Mouse (Mus musculus): Measurements from ENCODE around the gene Car10. TPM values are rescaled to one million over a fixed set of nuclear protein-coding genes. Genes with fewer than 3 reads are reported as not detected.
A peak's percentile ranks its signal among the peaks of the same experiment; 100 is the strongest.

The Car10 gene
- polyA plus RNA-seq, 1 experiment from 2014 or later, result 0.20 TPM

DNA sequence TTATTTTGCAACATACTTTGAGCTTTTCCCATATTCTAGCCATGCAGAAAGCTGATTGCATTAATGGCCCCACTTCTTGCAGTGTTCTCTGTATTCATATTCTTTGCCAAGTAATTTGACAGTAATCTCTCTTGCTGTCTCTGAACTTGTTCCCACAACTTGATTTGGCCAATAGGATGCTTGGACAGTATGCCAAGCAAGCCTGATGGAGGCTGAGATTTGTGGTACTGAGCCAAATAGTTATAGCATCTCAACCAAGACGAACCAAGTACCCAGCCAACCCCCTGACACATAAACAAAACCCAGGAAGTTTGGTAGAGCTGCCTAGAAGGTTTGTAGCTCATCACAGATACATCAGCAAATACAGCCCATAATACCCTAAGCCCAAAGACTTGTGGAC lies 342.6 kb downstream of the Car10 start:
- H3K9me3 ChIP-seq (replicated peaks), result no peaks in the 10 kb centered on the region
- no peak overlapping the region for H3K4me3 ChIP-seq
- H3K27me3 ChIP-seq (ENCODE audit: low read depth, poor library complexity, severe bottlenecking), result no peaks in the 10 kb centered on the region
- no peak overlapping the region for H3K27ac ChIP-seq
- 96% methylated on average over 1 of the region's 1 CpGs for WGBS
- H3K36me3 ChIP-seq, result no peaks in the 10 kb centered on the region
- no peaks in the 10 kb centered on the region for H3K4me1 ChIP-seq
- no peak for DNase-seq (ENCODE audit: low spot score)

DNA sequence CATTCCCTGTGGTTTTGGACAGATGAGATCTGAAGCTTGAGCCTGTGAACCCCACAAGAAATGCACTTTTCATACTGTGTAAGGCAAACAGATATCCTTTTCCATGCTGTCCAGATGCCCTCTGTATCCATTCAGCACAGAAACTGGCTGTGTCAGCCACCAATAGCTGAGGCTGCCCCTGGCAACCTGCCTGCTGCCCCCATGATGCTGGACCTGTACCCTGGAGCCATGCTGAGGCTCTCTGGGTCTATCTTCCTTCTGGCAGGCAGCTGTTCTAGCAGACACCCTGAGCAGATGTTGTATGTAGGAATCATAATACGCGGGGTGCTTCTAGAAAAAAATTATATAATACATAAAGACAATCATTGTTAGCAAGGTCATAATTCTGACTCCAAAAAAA lies 345.9 kb downstream of the Car10 start:
- Histone ChIP-seq H3K27ac (no peak overlapping the region), H3K9me3 (replicated peaks) (no peaks in the 10 kb centered on the region), H3K27me3 (ENCODE audit: low read depth, poor library complexity, severe bottlenecking) (no peaks in the 10 kb centered on the region), H3K4me3 (no peak overlapping the region), H3K4me1 (no peaks in the 10 kb centered on the region), H3K36me3 (no peaks in the 10 kb centered on the region)
- no peak for DNase-seq (ENCODE audit: low spot score)
- WGBS, result 94% methylated on average over 2 of the region's 2 CpGs

DNA sequence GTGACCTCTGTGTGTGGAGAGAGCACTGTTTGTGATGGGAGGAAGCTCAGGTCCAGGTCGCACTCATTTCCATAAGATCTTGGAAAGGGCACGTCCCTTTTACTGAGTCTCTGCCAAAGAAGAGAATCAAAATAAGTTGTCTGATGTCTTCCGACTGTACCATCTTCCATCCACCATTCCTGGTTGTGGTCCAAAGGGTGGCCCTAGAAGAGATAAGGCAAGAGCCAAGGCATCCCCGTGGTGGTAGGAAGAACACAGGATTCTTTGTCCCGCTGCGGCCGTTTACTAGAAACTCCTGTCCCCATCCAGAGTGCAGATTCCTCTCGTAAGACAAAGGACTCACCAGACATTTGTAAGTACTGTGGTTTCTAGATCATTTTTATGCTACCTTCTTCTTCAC lies 346.9 kb downstream of the Car10 start:
- H3K4me1 ChIP-seq, result no peaks in the 10 kb centered on the region
- H3K27ac ChIP-seq, result no peak overlapping the region
- no peak overlapping the region for H3K4me3 ChIP-seq
- H3K9me3 ChIP-seq (replicated peaks), result no peaks in the 10 kb centered on the region
- 90% methylated on average over 8 of the region's 8 CpGs for WGBS
- no peaks in the 10 kb centered on the region for H3K27me3 ChIP-seq (ENCODE audit: low read depth, poor library complexity, severe bottlenecking)
- no peak for DNase-seq (ENCODE audit: low spot score)
- H3K36me3 ChIP-seq, result no peaks in the 10 kb centered on the region

DNA sequence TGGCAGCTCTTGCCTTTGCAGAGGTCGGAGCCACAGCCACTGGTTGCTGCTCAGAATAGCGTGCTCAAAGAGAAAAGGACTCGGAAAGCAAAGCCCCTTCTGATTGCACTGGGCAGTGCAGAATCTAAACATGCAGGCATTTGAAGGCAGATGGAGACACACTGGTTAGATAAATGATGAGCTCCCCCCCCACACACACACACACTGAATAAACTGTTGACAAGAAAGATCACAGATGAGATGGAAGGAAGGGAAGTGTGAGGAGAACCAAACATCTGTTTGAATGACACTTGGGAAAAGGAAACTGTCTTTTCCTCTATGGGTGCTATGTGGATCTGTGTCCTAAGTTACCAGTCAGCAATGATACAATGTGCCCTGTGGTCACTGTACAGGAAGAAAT lies 349.7 kb downstream of the Car10 start:
- H3K4me3 ChIP-seq, result no peak overlapping the region
- WGBS, result 78% methylated on average over 3 of the region's 3 CpGs
- DNase-seq (ENCODE audit: low spot score), result no peak

DNA sequence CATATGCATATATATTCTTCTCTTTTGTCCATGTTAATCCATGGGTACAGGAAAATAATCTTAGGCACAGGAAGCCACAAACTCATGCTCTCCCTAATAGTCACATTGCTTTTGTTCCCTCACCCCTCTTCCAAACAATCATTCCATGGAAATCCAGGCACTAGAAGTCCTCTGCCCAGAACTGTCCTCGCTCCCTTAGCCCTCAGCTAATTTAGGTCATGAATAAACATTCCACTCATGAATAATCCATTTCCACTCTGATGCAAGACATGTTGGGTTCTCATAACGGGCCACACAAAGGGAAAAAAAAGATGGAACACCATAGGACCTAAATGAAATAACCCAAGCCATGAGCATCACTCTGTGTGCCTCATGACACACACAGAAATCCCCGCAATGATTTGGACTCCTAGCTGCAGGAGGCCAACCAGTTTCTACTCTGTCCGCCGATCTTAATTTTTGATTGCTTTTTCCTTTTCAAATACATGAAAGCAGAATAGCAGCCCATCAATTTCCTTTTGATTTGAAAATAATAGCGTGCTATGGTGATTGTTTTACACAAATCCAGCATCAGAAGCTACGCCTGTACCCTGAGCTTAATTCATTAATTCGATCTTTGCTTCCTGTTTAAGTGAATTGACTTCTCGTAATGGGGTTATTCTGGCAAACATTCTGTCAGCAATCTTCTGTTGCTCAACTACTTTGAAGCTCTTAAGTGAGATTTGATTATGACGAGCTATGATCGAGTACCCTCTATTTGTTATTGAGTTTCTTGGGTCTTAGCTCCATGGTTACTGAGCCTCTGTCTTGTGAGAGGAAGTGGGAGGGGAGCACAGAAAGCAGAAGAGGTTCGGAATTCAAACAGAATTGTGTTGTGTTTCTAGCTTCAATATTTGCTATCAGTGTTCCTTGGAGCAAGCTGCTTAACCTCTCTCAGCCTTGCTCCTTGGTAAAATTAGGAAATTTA lies 350.7 kb downstream of the Car10 start:
- H3K4me3 ChIP-seq, result no peak overlapping the region
- DNase-seq (ENCODE audit: low spot score), result no peak
- H3K4me1 ChIP-seq, result peaks cover 3% of the 10 kb centered on the region; the same call in 1 of the 2 replicates
- H3K27ac ChIP-seq, result no peak overlapping the region
- H3K36me3 ChIP-seq, result no peaks in the 10 kb centered on the region
- no peaks in the 10 kb centered on the region for H3K27me3 ChIP-seq (ENCODE audit: low read depth, poor library complexity, severe bottlenecking)
- H3K9me3 ChIP-seq (replicated peaks), result no peaks in the 10 kb centered on the region
- WGBS, result 89% methylated on average over 12 of the region's 12 CpGs

More for the DNA sequence above, 349.7 kb downstream of the Car10 start:
- Histone ChIP-seq H3K27me3 (ENCODE audit: low read depth, poor library complexity, severe bottlenecking) (no peaks in the 10 kb centered on the region), H3K36me3 (no peaks in the 10 kb centered on the region), H3K4me1 (peaks cover 3% of the 10 kb centered on the region; the same call in 1 of the 2 replicates), H3K27ac (no peak overlapping the region), H3K9me3 (replicated peaks) (no peaks in the 10 kb centered on the region)

DNA sequence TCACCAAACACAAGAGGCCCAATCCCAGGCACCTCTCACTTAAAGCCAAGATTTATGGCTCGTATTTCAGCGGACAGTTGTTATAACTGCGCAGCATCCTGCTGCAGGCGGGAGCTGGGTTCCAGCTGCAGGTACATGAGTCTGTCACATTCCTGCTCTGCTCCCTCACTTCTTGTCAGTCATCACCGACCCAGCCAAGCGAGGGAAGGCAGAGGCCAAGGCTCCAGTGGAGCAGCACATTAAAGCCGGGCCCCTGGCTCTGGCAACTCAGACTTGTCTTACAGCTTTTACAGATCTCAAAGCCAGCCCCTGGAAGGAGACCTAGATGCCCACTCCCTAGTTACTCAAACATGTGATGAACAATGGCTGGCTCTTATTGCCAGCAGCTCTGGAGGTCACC lies 352.7 kb downstream of the Car10 start:
- WGBS, result 71% methylated on average over 7 of the region's 7 CpGs
- Histone ChIP-seq H3K27me3 (ENCODE audit: low read depth, poor library complexity, severe bottlenecking) (no peaks in the 10 kb centered on the region), H3K9me3 (replicated peaks) (no peaks in the 10 kb centered on the region), H3K36me3 (no peaks in the 10 kb centered on the region), H3K4me3 (no peak overlapping the region), H3K27ac (no peak overlapping the region), H3K4me1 (peaks cover 3% of the 10 kb centered on the region; the same call in 1 of the 2 replicates)
- DNase-seq (ENCODE audit: low spot score), result no peak

DNA sequence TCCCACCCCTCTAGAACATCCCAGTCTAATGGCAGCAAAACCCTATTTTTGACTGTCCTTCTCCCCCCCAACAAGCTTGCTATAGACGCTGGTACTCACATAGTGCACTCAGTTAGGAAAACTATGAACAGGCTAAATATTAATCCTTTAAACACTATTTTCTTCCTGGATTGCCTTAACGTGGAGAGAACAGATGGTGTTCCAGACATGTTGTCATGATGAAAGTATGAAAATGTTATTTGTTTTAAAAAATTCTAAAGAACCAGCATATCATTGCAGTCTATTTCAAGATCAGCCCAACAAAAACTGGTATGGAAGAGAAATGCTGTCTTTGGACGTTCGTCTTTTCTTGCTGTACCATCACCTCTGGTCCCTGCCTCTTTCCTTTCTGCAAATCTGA lies 368.4 kb downstream of the Car10 start:
- no peak overlapping the region for H3K27ac ChIP-seq
- no peak for DNase-seq (ENCODE audit: low spot score)
- no peaks in the 10 kb centered on the region for H3K36me3 ChIP-seq
- no peaks in the 10 kb centered on the region for H3K9me3 ChIP-seq (replicated peaks)
- H3K4me1 ChIP-seq, result 0 out of 2 replicates have a peak, but pooled peaks cover 8% of the 10 kb centered on the region
- H3K4me3 ChIP-seq, result no peak overlapping the region
- 91% methylated on average over 4 of the region's 4 CpGs for WGBS
- no peaks in the 10 kb centered on the region for H3K27me3 ChIP-seq (ENCODE audit: low read depth, poor library complexity, severe bottlenecking)

DNA sequence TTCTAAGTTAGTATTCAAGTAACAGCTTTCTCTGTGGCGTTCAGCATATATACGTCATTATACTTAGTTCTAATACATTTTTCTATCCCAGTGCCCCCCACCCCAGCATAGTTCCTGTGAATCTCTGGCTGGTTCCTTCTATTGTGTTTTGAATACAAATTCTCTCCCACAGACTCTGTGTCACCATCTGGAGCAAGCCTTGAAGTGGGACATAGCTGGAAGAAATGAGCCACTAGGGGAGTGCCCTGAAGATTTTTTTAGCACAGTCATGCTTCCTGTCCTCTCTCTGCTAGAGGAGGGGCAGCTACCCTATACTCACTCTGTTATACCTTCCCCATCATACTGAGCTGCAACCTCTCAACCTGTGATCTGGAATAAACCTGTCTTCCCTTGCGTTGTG lies 369.9 kb downstream of the Car10 start:
- 83% methylated on average over 3 of the region's 3 CpGs for WGBS
- H3K4me1 ChIP-seq, result 0 out of 2 replicates have a peak, but pooled peaks cover 8% of the 10 kb centered on the region
- H3K27ac ChIP-seq, result no peak overlapping the region
- DNase-seq (ENCODE audit: low spot score), result no peak
- H3K4me3 ChIP-seq, result no peak overlapping the region
- no peaks in the 10 kb centered on the region for H3K27me3 ChIP-seq (ENCODE audit: low read depth, poor library complexity, severe bottlenecking)
- H3K9me3 ChIP-seq (replicated peaks), result no peaks in the 10 kb centered on the region
- H3K36me3 ChIP-seq, result no peaks in the 10 kb centered on the region

DNA sequence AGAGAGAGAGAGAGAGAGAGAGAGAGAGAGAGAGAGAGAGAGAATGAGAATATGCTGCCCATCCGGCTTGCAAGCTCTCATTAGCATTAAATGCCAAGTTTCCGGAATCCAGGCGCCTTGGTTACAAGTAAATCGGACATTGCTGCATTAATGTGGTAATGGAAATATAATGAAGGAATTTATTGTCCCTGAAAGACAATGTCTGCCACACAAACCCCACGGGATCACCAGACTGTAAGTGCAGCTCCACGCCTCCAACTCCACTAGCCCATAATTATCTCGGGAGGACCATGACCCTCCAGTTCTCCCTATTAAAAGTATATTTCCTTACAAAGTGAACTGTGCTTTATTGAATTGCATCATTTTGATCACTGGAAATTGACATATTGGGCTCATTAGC lies 372.9 kb downstream of the Car10 start:
- Histone ChIP-seq H3K4me1 (0 out of 2 replicates have a peak, but pooled peaks cover 8% of the 10 kb centered on the region), H3K9me3 (replicated peaks) (no peaks in the 10 kb centered on the region), H3K27me3 (ENCODE audit: low read depth, poor library complexity, severe bottlenecking) (no peaks in the 10 kb centered on the region), H3K27ac (no peak overlapping the region), H3K4me3 (no peak overlapping the region), H3K36me3 (no peaks in the 10 kb centered on the region)
- DNase-seq (ENCODE audit: low spot score), result no peak
- WGBS, result 78% methylated on average over 7 of the region's 7 CpGs

DNA sequence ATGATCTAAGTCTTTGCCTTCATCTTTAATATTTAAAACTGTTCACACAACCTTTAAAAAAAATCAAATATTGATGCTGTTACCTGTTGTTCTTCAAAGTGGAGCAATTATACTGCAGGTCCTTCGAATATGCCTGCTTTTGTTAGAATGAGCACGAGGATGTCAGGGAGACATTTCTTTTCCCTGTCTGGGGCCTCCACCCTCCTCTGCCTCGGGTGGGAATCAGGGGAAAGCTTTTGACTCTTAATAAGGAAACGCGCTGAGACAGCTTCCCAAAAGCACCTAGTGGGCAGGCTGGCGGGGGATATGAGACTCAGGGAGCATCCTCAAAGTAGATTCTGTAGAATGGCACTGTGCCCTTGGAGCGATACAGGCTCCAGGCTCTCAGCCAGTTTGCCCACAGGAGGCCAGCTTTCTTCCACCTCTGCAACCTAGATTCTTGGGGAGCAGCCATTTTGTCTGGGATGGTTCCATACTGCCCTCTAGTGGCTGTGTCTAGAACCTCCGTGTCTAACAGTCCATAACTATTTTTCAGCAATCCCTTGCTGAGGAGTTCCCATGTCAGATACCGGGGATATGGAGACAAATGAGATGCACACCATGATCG lies 373.8 kb downstream of the Car10 start:
- Histone ChIP-seq H3K27me3 (ENCODE audit: low read depth, poor library complexity, severe bottlenecking) (no peaks in the 10 kb centered on the region), H3K4me1 (0 out of 2 replicates have a peak, but pooled peaks cover 8% of the 10 kb centered on the region), H3K27ac (no peak overlapping the region), H3K36me3 (no peaks in the 10 kb centered on the region), H3K9me3 (replicated peaks) (no peaks in the 10 kb centered on the region), H3K4me3 (no peak overlapping the region)
- WGBS, result 54% methylated on average over 10 of the region's 10 CpGs
- peak; percentile 62 for DNase-seq (ENCODE audit: low spot score)

DNA sequence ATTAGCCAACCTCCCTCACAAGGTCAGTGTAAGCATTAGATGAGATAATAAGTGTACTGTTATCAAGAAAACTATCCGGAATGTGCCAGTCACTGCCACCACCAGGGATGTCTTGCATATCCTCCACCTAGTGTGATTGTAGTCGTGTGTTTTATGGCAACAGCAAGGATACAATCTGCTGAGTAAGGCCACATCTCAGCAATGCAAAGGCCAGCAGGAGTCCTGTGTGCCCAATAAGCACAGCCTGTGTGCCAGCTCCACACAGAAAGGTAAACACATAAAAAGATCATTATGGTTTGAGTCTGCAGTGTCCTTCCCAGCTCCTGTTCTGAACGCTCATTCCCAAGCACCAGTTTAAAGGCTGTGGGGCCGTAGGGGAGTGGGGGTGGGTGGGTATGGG lies 386.8 kb downstream of the Car10 start:
- Histone ChIP-seq H3K27me3 (ENCODE audit: low read depth, poor library complexity, severe bottlenecking) (no peaks in the 10 kb centered on the region), H3K9me3 (replicated peaks) (no peaks in the 10 kb centered on the region), H3K36me3 (no peaks in the 10 kb centered on the region), H3K27ac (no peak overlapping the region), H3K4me1 (no peaks in the 10 kb centered on the region), H3K4me3 (no peak overlapping the region)
- no peak for DNase-seq (ENCODE audit: low spot score)
- 87% methylated on average over 4 of the region's 4 CpGs for WGBS

DNA sequence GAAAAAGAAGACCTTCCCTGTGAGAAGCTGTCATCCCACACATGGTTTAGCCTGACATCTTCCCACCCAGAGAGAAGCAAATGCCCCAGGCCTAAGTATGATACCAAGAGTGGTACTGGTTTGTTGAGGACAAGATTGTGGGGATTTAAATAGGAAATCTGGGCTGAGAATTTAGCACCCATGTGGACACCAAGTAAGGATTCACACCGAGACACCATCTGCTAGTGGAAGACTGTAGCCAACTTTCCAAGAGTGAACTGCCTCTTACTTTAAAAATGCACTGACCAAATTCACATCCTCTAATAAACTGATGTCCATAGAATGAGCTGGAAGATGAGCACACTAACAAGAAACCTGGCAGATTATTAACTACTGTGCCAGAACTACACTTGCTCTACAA lies 389.2 kb downstream of the Car10 start:
- Histone ChIP-seq H3K36me3 (no peaks in the 10 kb centered on the region), H3K27me3 (ENCODE audit: low read depth, poor library complexity, severe bottlenecking) (no peaks in the 10 kb centered on the region), H3K4me1 (no peaks in the 10 kb centered on the region), H3K27ac (no peak overlapping the region), H3K4me3 (no peak overlapping the region), H3K9me3 (replicated peaks) (no peaks in the 10 kb centered on the region)
- DNase-seq (ENCODE audit: low spot score), result no peak
- 95% methylated on average over 1 of the region's 1 CpGs for WGBS

DNA sequence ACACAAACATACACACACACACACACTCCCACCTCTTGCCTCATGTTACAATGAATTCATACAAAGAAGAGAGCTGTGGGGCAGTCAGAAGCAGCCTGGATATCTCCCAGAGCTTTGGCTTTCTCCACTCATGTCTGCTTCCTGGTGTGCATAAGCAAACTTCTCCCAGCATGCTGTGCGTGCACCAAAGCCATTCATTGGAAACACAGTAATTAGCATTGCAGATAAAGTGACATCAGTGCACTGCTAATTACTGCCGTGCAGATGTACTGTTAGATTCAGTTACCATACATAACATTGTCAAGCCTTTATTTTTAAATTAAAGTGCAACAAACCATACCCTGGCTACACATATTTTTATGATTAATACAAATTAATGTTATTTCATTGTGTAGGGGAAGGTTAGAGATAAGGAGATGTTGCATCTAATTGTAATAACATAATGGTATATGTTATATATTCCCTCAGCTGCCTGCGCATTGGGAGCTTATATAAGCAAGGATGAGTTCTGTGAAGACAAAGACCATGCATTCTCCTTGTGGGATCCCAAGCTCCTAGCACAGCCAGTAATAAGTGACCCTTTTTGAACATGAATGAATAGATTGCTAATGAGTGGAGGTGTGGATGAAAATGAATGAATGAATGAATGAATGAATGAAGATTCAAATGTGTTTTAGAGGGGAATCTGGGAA lies 390.2 kb downstream of the Car10 start:
- no peak overlapping the region for H3K4me3 ChIP-seq
- no peak for DNase-seq (ENCODE audit: low spot score)
- H3K9me3 ChIP-seq (replicated peaks), result no peaks in the 10 kb centered on the region
- no peaks in the 10 kb centered on the region for H3K4me1 ChIP-seq
- no peaks in the 10 kb centered on the region for H3K27me3 ChIP-seq (ENCODE audit: low read depth, poor library complexity, severe bottlenecking)
- WGBS, result 86% methylated on average over 3 of the region's 3 CpGs
- H3K36me3 ChIP-seq, result no peaks in the 10 kb centered on the region
- no peak overlapping the region for H3K27ac ChIP-seq

Data from limb, embryonic 10.5 days (tissue).